Mouse (Mus musculus) heart, embryonic 11.5 days (tissue): Measurements from ENCODE around the gene Naglu. TPM values are rescaled to one million over a fixed set of nuclear protein-coding genes. Genes with fewer than 3 reads are reported as not detected.

Experiments used
- ATAC-seq: fragments of 200-750 bp; cut with Nextera tagmentation; replicated peaks from 2 replicates; pipeline ENCODE4 v1.8.0; 2017; ENCODE audit warnings: moderate library complexity; ENCODE audit not compliant: insufficient number of reproducible peaks, low FRiP score, low TSS enrichment
- H3K27ac ChIP-seq: fragments of 300-500 bp; sonication (generic); 2 replicates; pipeline ENCODE4 v1.5.1; 2014; ENCODE audit warnings: mild to moderate bottlenecking, low read depth, low read length
- H3K27me3 ChIP-seq: fragments of 300-500 bp; sonication (generic); 2 replicates; pipeline ENCODE4 v1.6.1; 2014; ENCODE audit warnings: mild to moderate bottlenecking, low read length, mixed read lengths; ENCODE audit not compliant: control insufficient read depth, insufficient read depth
- H3K36me3 ChIP-seq: fragments of 300-500 bp; sonication (generic); 2 replicates; pipeline ENCODE4 v1.6.1; 2014; ENCODE audit warnings: mild to moderate bottlenecking, low read length, moderate library complexity, mixed read lengths; ENCODE audit not compliant: control insufficient read depth, insufficient read depth
- H3K4me1 ChIP-seq: fragments of 300-500 bp; sonication (generic); 2 replicates; pipeline ENCODE4 v1.6.1; 2014; ENCODE audit warnings: low read length; ENCODE audit not compliant: control insufficient read depth, insufficient read depth
- H3K4me2 ChIP-seq: fragments of 300-500 bp; sonication (generic); 2 replicates; pipeline ENCODE4 v1.6.1; 2014; ENCODE audit warnings: mild to moderate bottlenecking, moderate library complexity
- H3K4me3 ChIP-seq: fragments of 300-500 bp; sonication (generic); 2 replicates; pipeline ENCODE4 v1.5.1; 2014; ENCODE audit warnings: low read depth, low read length
- H3K9ac ChIP-seq: fragments of 300-500 bp; sonication (generic); 2 replicates; pipeline ENCODE4 v1.6.1; 2014; ENCODE audit warnings: mild to moderate bottlenecking, low read depth, low read length, moderate library complexity
- H3K9me3 ChIP-seq: fragments of 300-500 bp; sonication (generic); replicated peaks from 2 replicates; pipeline ENCODE4 v1.6.1; 2016; ENCODE audit warnings: low read length; ENCODE audit not compliant: control insufficient read depth
- WGBS: fragments of 180-500 bp; shearing (Covaris S2); extraction: QIAGEN DNeasy Blood & Tissue Kit; methylation state at CpG from one replicate; pipeline ENCODE4 v1.1.7; 2014; ENCODE audit not compliant: insufficient replicate concordance; 5-methylcytosine and 5-hydroxymethylcytosine counted together
- polyA plus RNA-seq: library from polyadenylated mRNA; unstranded; fragments of >200 nt; fragmentation: Nextera tagmentation; extraction: Ambion mirVana; gene quantifications from 2 replicates; pipeline ENCODE4 v1.2.1, GENCODE M21; 2014

The Naglu gene
- polyA plus RNA-seq, 1 experiment from 2014 or later, result 9.6 TPM

- 0 out of 2 replicates have a peak overlapping the region, but pooled peaks have one; percentile 96 for H3K27ac ChIP-seq
- 0 out of 2 replicates have a peak, but pooled peaks have one; percentile 10 for ATAC-seq
Observed at GRCm38 (mm10) chr11:101094930-101095313, 25.1 kb downstream of the Naglu start.

DNA sequence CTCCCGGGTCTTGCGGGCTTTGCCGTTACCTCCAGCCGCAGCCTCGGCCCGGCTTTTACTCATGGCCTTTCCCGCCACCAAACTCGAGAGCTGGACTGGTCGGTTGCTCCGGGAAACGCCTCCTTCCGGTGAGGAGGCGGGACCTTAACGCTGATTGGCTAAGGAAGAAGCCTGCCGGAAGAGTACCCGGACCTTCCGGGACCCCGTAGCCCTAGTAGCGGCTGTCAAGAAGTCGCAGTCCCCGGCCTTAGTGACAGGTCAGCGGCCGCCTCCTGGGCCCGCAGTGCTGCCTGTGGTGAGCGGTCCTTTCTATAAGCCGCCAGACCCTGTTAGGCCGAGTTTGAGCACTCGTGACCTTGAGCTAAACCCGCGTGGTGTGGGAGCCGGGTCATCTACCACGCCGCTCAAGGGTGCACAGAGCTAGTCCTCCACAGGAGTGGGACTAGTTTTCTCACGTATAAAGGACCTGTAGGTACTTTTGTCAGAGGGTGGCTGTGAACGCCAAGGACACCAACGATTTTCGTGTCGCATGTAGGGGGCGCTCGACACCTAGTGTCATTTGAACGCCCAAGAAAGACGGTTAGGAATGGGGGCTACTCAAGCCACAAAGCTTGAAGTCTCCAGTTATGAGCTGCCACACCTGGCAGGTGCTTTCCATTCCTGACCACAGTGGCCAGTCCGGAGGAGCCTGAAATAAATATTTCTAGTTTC, 25.7 kb downstream of the Naglu start, which contains the start of gene Psmc3ip:
TSS of gene Psmc3ip (minus strand) at position 123 of the 711 bp plus-strand sequence.
- WGBS, result under 1% methylated on average over 43 of the region's 43 CpGs
- Histone ChIP-seq H3K27me3 (no peaks in the 10 kb centered on the region), H3K4me3 (peak within 1 kb of the TSS; percentile 76), H3K9ac (peak within 1 kb of the TSS; percentile 83), H3K36me3 (peaks cover 43% of the 10 kb centered on the region), H3K27ac (peak within 1 kb of the TSS; percentile 96), H3K4me1 (peaks cover 8% of the 10 kb centered on the region; the same call in 1 of the 2 replicates), H3K4me2 (peak within 1 kb of the TSS; percentile 73), H3K9me3 (no peaks in the 10 kb centered on the region)
- peak; percentile 85 for ATAC-seq

More at GRCm38 (mm10) chr11:101094930-101095313, 25.1 kb downstream of the Naglu start:
- H3K4me1 ChIP-seq, result peaks cover 8% of the 10 kb centered on the region; the same call in 1 of the 2 replicates
- no peaks in the 10 kb centered on the region for H3K9me3 ChIP-seq
- no peaks in the 10 kb centered on the region for H3K27me3 ChIP-seq
- peak overlapping the region; percentile 76 for H3K4me3 ChIP-seq
- peaks cover 43% of the 10 kb centered on the region for H3K36me3 ChIP-seq
- under 1% methylated on average over 18 of the region's 18 CpGs for WGBS
- H3K4me2 ChIP-seq, result peak overlapping the region; percentile 73
- peak overlapping the region; percentile 83 for H3K9ac ChIP-seq

DNA sequence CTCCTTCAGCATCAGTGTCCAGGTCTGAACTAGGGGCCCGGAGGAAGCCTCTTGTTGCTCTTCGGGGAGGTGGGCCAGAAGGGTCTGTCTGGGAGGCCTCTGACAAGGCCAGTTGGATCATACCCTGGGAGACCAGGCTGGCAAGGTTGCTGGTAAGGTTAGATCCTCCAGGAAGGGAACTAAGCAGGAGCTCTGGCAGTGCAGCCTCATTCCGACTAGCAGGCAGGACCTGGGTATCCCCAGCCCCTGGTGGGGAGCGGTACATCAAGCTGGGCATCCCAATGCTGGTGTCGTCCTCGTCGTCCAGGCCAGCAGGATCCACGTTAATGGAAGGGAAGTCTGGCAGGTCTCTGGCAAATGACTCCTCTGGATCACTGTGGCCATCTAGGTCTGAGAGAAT, 28.4 kb downstream of the Naglu start:
- Histone ChIP-seq H3K36me3 (peaks cover 26% of the 10 kb centered on the region), H3K4me1 (peaks cover 8% of the 10 kb centered on the region; the same call in 1 of the 2 replicates)

DNA sequence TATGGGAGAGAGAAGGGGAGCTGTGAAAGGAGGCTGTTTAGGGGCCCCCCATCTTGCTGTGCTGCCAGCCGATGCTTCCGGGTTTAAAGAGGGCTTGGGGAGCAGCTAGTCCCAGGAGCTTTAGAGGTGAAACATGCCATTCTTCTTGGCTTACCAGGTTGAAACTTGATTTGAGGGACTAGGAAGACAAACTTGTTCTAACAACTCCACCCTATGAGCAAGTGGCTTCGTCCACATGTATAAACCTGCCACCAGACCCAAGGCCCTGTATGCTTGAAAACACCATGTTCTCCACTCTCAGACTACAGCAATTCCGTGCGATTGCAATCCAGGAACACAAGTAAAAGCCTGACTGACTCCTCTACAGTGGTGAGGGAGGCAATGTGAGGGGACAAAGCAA, 33.2 kb downstream of the Naglu start:
- Histone ChIP-seq H3K9ac (no peak overlapping the region), H3K9me3 (no peaks in the 10 kb centered on the region), H3K4me1 (no peaks in the 10 kb centered on the region), H3K27me3 (no peaks in the 10 kb centered on the region), H3K4me3 (no peak overlapping the region), H3K36me3 (peaks cover 19% of the 10 kb centered on the region), H3K4me2 (no peak overlapping the region), H3K27ac (no peak overlapping the region)
- 91% methylated on average over 5 of the region's 5 CpGs for WGBS
- ATAC-seq, result no peak

More for the DNA sequence above, 28.4 kb downstream of the Naglu start:
- Histone ChIP-seq H3K27me3 (no peaks in the 10 kb centered on the region), H3K4me2 (no peak overlapping the region), H3K4me3 (no peak overlapping the region), H3K9ac (no peak overlapping the region), H3K27ac (no peak overlapping the region), H3K9me3 (no peaks in the 10 kb centered on the region)
- no peak for ATAC-seq
- 92% methylated on average over 8 of the region's 8 CpGs for WGBS

GRCm38 (mm10) chr11:101109351-101109750, 39.5 kb downstream of the Naglu start:
- ATAC-seq, result no peak
- WGBS, result 89% methylated on average over 4 of the region's 4 CpGs
- H3K27ac ChIP-seq, result no peak overlapping the region
- no peaks in the 10 kb centered on the region for H3K9me3 ChIP-seq
- no peak overlapping the region for H3K4me3 ChIP-seq
- no peaks in the 10 kb centered on the region for H3K27me3 ChIP-seq
- no peak overlapping the region for H3K4me2 ChIP-seq
- no peaks in the 10 kb centered on the region for H3K4me1 ChIP-seq
- H3K36me3 ChIP-seq, result no peaks in the 10 kb centered on the region; the same call in 1 of the 2 replicates
- H3K9ac ChIP-seq, result no peak overlapping the region

DNA sequence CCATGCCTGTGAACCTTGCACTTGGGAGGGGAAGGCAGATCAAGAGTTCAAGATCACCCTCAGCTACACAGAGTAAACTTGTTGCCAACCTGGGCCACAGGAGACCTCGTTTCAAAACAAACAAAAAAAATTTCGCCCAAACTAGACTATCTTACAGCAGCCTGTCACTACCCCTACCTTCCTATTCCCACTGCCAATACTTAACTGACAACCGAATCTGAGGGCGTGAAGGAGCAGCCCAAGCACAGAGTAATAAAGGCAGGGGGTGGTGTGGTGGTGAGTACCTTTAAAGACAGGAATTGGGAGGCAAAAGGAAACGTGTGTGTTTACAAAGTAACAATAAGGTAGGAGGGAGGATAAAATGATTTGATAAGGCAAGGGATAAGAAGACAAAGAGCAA, 40.9 kb downstream of the Naglu start:
- no peak for ATAC-seq
- Histone ChIP-seq H3K27me3 (no peaks in the 10 kb centered on the region), H3K9ac (no peak overlapping the region), H3K27ac (no peak overlapping the region), H3K4me1 (no peaks in the 10 kb centered on the region), H3K9me3 (no peaks in the 10 kb centered on the region), H3K4me3 (no peak overlapping the region), H3K4me2 (no peak overlapping the region), H3K36me3 (no peaks in the 10 kb centered on the region; the same call in 1 of the 2 replicates)
- WGBS, result 58% methylated on average over 5 of the region's 5 CpGs

GRCm38 (mm10) chr11:101111178-101111577, 41.4 kb downstream of the Naglu start:
- Histone ChIP-seq H3K4me2 (no peak overlapping the region), H3K27me3 (no peaks in the 10 kb centered on the region), H3K36me3 (no peaks in the 10 kb centered on the region; the same call in 1 of the 2 replicates), H3K27ac (no peak overlapping the region), H3K4me3 (no peak overlapping the region), H3K9ac (no peak overlapping the region), H3K4me1 (no peaks in the 10 kb centered on the region), H3K9me3 (no peaks in the 10 kb centered on the region)
- 86% methylated on average over 4 of the region's 4 CpGs for WGBS
- ATAC-seq, result no peak

DNA sequence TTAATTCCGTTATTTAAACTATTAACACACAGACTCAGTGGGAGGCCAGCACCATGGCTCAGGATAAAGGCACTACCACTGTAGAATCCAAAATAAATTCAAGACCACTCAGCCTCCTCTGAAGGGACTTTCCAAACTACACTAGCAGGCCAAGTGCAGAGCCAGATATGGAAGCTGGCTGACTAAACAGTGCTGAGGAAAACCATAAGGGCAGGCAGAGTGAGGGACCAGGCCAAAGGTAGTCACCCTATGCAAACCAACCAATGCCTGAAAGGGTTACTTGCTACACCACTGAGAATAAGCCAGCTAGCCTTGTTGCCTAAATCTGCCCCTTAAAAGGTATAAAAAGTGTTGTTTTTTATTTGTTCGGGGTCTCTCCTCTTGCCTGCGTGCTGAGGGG, 42.4 kb downstream of the Naglu start:
- no peaks in the 10 kb centered on the region; the same call in 1 of the 2 replicates for H3K36me3 ChIP-seq
- H3K4me2 ChIP-seq, result no peak overlapping the region
- H3K27ac ChIP-seq, result no peak overlapping the region
- WGBS, result 90% methylated on average over 3 of the region's 3 CpGs
- H3K4me1 ChIP-seq, result no peaks in the 10 kb centered on the region
- ATAC-seq, result no peak
- H3K9me3 ChIP-seq, result no peaks in the 10 kb centered on the region
- no peaks in the 10 kb centered on the region for H3K27me3 ChIP-seq
- H3K4me3 ChIP-seq, result no peak overlapping the region
- H3K9ac ChIP-seq, result no peak overlapping the region
